Mouse (Mus musculus) ovary, postnatal 14 days (tissue): ENCODE data around the gene Vmn1r90.
"Not testable (repeated sequence)": the region's sequence is repeated elsewhere in the genome, so short reads cannot be mapped to it uniquely, and the experiment has no call there.

Source experiments
- DNase-seq: peaks from one replicate; pipeline ENCODE4 v3.0.0; 2022; ENCODE audit warnings: low spot score

Vmn1r90 gene

GRCm38 (mm10) chr7:14563406-14563805, at the start of gene Vmn1r90:
Gene Vmn1r90, minus strand, starts transcription at chr7:14563506.
- no peak for DNase-seq

- DNase-seq = not testable (repeated sequence)
Measured at GRCm38 (mm10) chr7:14593009-14593408, 29.7 kb upstream of the Vmn1r90 start.

- DNase-seq = no peak
Measured at GRCm38 (mm10) chr7:14552284-14552683, 11.0 kb downstream of the Vmn1r90 start.

- no peak for DNase-seq
Measured at GRCm38 (mm10) chr7:14525280-14525679, 38.0 kb downstream of the Vmn1r90 start.

- no peak for DNase-seq
Measured at GRCm38 (mm10) chr7:14522636-14523035, 40.7 kb downstream of the Vmn1r90 start.

GRCm38 (mm10) chr7:14518301-14518700, 45.0 kb downstream of the Vmn1r90 start:
- no peak for DNase-seq
